In the genomic region with DNA sequence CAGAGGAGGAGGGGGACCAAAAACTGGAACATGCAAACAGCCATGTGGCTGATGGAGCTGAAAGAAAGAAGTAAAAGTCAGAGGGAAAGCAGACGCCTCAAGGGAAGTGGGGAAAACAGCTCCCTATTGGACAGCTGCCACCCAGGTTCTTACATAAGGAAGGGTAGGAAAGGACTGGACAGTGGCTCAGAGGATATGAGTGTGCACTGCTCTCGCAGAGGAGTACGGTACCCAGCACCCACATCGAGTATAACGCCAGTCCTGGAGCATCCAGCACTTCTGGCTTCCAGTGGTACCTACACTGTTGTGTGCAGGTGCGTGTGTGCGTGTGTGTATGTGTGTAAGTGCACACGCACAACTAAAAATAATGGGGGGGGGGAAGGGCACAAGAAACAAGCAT, we compare ENCODE assay signal across 24 mouse cellular contexts. TPM values are rescaled to one million over a fixed set of nuclear protein-coding genes. Genes with fewer than 3 reads are reported as not detected.
DNase-seq lines count a peak whose midpoint lies in the region; ATAC-seq and TF ChIP-seq lines count a peak whose summit lies in the region.
"Had no signal": no experiment of that assay in that cellular context is flagged by ENCODE, and none has a peak within 500 bp of the region (broad histone marks: within the 10 kb centered on the region; RNA-seq: fewer than 3 reads in every experiment).

No protein-coding gene starts in this region.

- H3K4me2 ChIP-seq in hindbrain, embryonic 11.5 days (replicated peaks; ENCODE audit: low read depth, low read length), result no peak overlapping the region
- H3K4me2 ChIP-seq in midbrain, postnatal 0 days (ENCODE audit: low read depth, low read length, poor library complexity, severe bottlenecking), result no peak overlapping the region
- no peak overlapping the region for H3K4me2 ChIP-seq in midbrain, embryonic 15.5 days
- H3K4me2 ChIP-seq: embryonic facial prominence, embryonic 13.5 days had no signal

- no peak overlapping the region for H3K4me3 ChIP-seq in hindbrain, embryonic 10.5 days
- no peak overlapping the region for H3K4me3 ChIP-seq in hindbrain, embryonic 11.5 days (ENCODE audit: low read depth, low read length)
- no peak overlapping the region for H3K4me3 ChIP-seq in midbrain, embryonic 10.5 days
- no peak overlapping the region for H3K4me3 ChIP-seq in midbrain, postnatal 0 days (ENCODE audit: low read depth, low read length)
- H3K4me3 ChIP-seq in midbrain, embryonic 15.5 days, result no peak overlapping the region
- H3K4me3 ChIP-seq: embryonic facial prominence, embryonic 13.5 days; myocyte had no signal

- TF ChIP-seq CTCF in midbrain, postnatal 0 days (IDR thresholded peaks at IDR 0.05), result no peak

- peaks cover 43% of the 10 kb centered on the region for H3K4me1 ChIP-seq in hindbrain, embryonic 10.5 days (replicated peaks)
- H3K4me1 ChIP-seq in hindbrain, embryonic 11.5 days (replicated peaks; ENCODE audit: control insufficient read depth, insufficient read depth, low read length), result peaks cover 12% of the 10 kb centered on the region
- H3K4me1 ChIP-seq in midbrain, embryonic 10.5 days, result peaks cover 36% of the 10 kb centered on the region
- H3K4me1 ChIP-seq in midbrain, postnatal 0 days (ENCODE audit: insufficient read depth, low read length), result no peaks in the 10 kb centered on the region
- H3K4me1 ChIP-seq in midbrain, embryonic 15.5 days, result peaks cover 22% of the 10 kb centered on the region

- no peak for ATAC-seq in hindbrain, embryonic 11.5 days (ENCODE audit: low FRiP score)
- ATAC-seq in midbrain, postnatal 0 days (ENCODE audit: low FRiP score), result no peak
- peak; percentile 64 for ATAC-seq in granulocyte monocyte progenitor cell, adult 5-6 weeks (replicated peaks; ENCODE audit: poor library complexity, severe bottlenecking)
- ATAC-seq in midbrain, embryonic 15.5 days (replicated peaks), result 0 out of 2 replicates have a peak, but pooled peaks have one; percentile 18
- ATAC-seq in CD4-positive, CD25-positive, alpha-beta regulatory T cell, adult 4 months, result no peak

- 80% methylated on average over 8 of the region's 8 CpGs for WGBS in hindbrain, embryonic 10.5 days
- 72% methylated on average over 8 of the region's 8 CpGs for WGBS in hindbrain, embryonic 11.5 days
- 75% methylated on average over 8 of the region's 8 CpGs for WGBS in midbrain, embryonic 10.5 days
- 72% methylated on average over 8 of the region's 8 CpGs for WGBS in midbrain, postnatal 0 days
- 74% methylated on average over 8 of the region's 8 CpGs for WGBS in midbrain, embryonic 15.5 days

- H3K9me3 ChIP-seq in hindbrain, embryonic 10.5 days, result no peaks in the 10 kb centered on the region
- H3K9me3 ChIP-seq in hindbrain, embryonic 11.5 days (ENCODE audit: control insufficient read depth, low read length), result no peaks in the 10 kb centered on the region
- no peaks in the 10 kb centered on the region for H3K9me3 ChIP-seq in midbrain, embryonic 10.5 days (replicated peaks)
- H3K9me3 ChIP-seq in midbrain, postnatal 0 days (ENCODE audit: low read length), result no peaks in the 10 kb centered on the region
- no peaks in the 10 kb centered on the region for H3K9me3 ChIP-seq in midbrain, embryonic 15.5 days
- H3K9me3 ChIP-seq: embryonic facial prominence, embryonic 13.5 days had no signal

- H3K36me3 ChIP-seq in hindbrain, embryonic 10.5 days, result no peaks in the 10 kb centered on the region
- H3K36me3 ChIP-seq in hindbrain, embryonic 11.5 days (ENCODE audit: control insufficient read depth, insufficient read depth, low read length), result no peaks in the 10 kb centered on the region
- H3K36me3 ChIP-seq in midbrain, embryonic 10.5 days, result no peaks in the 10 kb centered on the region
- H3K36me3 ChIP-seq in midbrain, postnatal 0 days (ENCODE audit: insufficient read depth, low read length), result no peaks in the 10 kb centered on the region
- no peaks in the 10 kb centered on the region for H3K36me3 ChIP-seq in midbrain, embryonic 15.5 days (replicated peaks)
- H3K36me3 ChIP-seq: embryonic facial prominence, embryonic 13.5 days had no signal

- no peak for DNase-seq in hindbrain, embryonic 10.5 days (ENCODE audit: low spot score)
- DNase-seq in hindbrain, embryonic 11.5 days (ENCODE audit: low spot score), result no peak
- no peak for DNase-seq in midbrain, embryonic 10.5 days (ENCODE audit: low spot score)
- no peak for DNase-seq in midbrain, postnatal 0 days (ENCODE audit: low spot score)
- DNase-seq: adrenal gland, adult 8-10 months; layer of hippocampus, adult 9-11 months had no signal

- H3K27me3 ChIP-seq in hindbrain, embryonic 10.5 days (ENCODE audit: insufficient read depth, poor library complexity, severe bottlenecking), result peaks cover 13% of the 10 kb centered on the region; the same call in 1 of the 2 replicates
- H3K27me3 ChIP-seq in hindbrain, embryonic 11.5 days (ENCODE audit: control insufficient read depth, insufficient read depth, low read length), result no peaks in the 10 kb centered on the region
- H3K27me3 ChIP-seq in midbrain, embryonic 10.5 days (ENCODE audit: low read depth, poor library complexity, severe bottlenecking), result peaks cover 9% of the 10 kb centered on the region
- no peaks in the 10 kb centered on the region for H3K27me3 ChIP-seq in midbrain, postnatal 0 days (ENCODE audit: insufficient read depth, low read length)
- no peaks in the 10 kb centered on the region for H3K27me3 ChIP-seq in midbrain, embryonic 15.5 days (replicated peaks)
- H3K27me3 ChIP-seq: Patski had no signal

- no peak overlapping the region for H3K9ac ChIP-seq in hindbrain, embryonic 11.5 days (ENCODE audit: low read depth, low read length)
- H3K9ac ChIP-seq in midbrain, postnatal 0 days (replicated peaks; ENCODE audit: low read length, poor library complexity, severe bottlenecking), result no peak overlapping the region
- H3K9ac ChIP-seq in midbrain, embryonic 15.5 days, result no peak overlapping the region
- H3K9ac ChIP-seq: liver, embryonic 14.5 days had no signal

- H3K27ac ChIP-seq in hindbrain, embryonic 10.5 days, result peak overlapping the region; percentile 92; the same call in 1 of the 2 replicates
- no peak overlapping the region for H3K27ac ChIP-seq in hindbrain, embryonic 11.5 days (ENCODE audit: low read depth, low read length)
- H3K27ac ChIP-seq in midbrain, embryonic 10.5 days (replicated peaks), result peak overlapping the region; percentile 85; the same call in 1 of the 2 replicates
- H3K27ac ChIP-seq in midbrain, postnatal 0 days (ENCODE audit: low read depth, low read length), result no peak overlapping the region
- H3K27ac ChIP-seq in midbrain, embryonic 15.5 days, result no peak overlapping the region
- H3K27ac ChIP-seq: embryonic facial prominence, embryonic 13.5 days; liver, embryonic 14.5 days had no signal

RNA-seq across cellular contexts. Expression of gene Nhlh1, which starts 11.0 kb away (rescaled TPM):
- 9.9 and 16.3 TPM in 2 replicates for polyA plus RNA-seq in hindbrain, embryonic 10.5 days (2016; fragmentation: Nextera tagmentation; extraction: Ambion mirVana)
- polyA plus RNA-seq in hindbrain, embryonic 11.5 days (2014; fragmentation: Nextera tagmentation; extraction: Ambion mirVana), result 20.5 and 22.3 TPM in 2 replicates
- 5.5 and 6.9 TPM in 2 replicates for polyA plus RNA-seq in midbrain, embryonic 10.5 days (2016; fragmentation: Nextera tagmentation; extraction: Ambion mirVana)
- 0.38 and 3.6 TPM in 2 replicates for total RNA-seq in midbrain, postnatal 0 days (2014; rRNA removed)
- 0.12 TPM in 1 of 2 replicates, not detected in the other for polyA plus RNA-seq in midbrain, postnatal 0 days (2015; fragmentation: Nextera tagmentation; extraction: Ambion mirVana)
- not detected in 2 replicates for total RNA-seq in granulocyte monocyte progenitor cell, adult 5-6 weeks (2014; fragmentation: Nextera tagmentation)
- not detected in 2 replicates for total RNA-seq in granulocyte monocyte progenitor cell, adult 5-6 weeks (2017)
- 2.0 and 2.5 TPM in 2 replicates for polyA plus RNA-seq in midbrain, embryonic 15.5 days (2015; fragmentation: Nextera tagmentation; extraction: Ambion mirVana)
- not detected for polyA plus RNA-seq in CD4-positive, CD25-positive, alpha-beta regulatory T cell, adult 4 months (2017; shearing (Covaris generic))
- total RNA-seq: adrenal gland, adult 8-10 months; gastrocnemius, postnatal 36 days; hematopoietic stem cell, adult 5-6 weeks; neutrophil, adult 5-6 weeks had no signal
- polyA plus RNA-seq: C2C12; heart, embryonic 16.5 days; inflammation-experienced regulatory T-cells, adult 6 months; kidney, embryonic 14.5 days; limb, embryonic 11.5 days; liver, embryonic 14.5 days; lung, postnatal 0 days; Patski; stomach, embryonic 16.5 days; urinary bladder, adult 2 months had no signal

RNA-seq across cellular contexts. Expression of gene Vangl2, which starts 18.2 kb away (rescaled TPM):
- 46.0 and 72.6 TPM in 2 replicates for polyA plus RNA-seq in hindbrain, embryonic 10.5 days (2016; fragmentation: Nextera tagmentation; extraction: Ambion mirVana)
- 60.3 and 61.6 TPM in 2 replicates for polyA plus RNA-seq in hindbrain, embryonic 11.5 days (2014; fragmentation: Nextera tagmentation; extraction: Ambion mirVana)
- 49.1 and 55.4 TPM in 2 replicates for polyA plus RNA-seq in midbrain, embryonic 10.5 days (2016; fragmentation: Nextera tagmentation; extraction: Ambion mirVana)
- 85.8 and 115 TPM in 2 replicates for total RNA-seq in midbrain, postnatal 0 days (2014; rRNA removed)
- 43.1 and 44.2 TPM in 2 replicates for polyA plus RNA-seq in midbrain, postnatal 0 days (2015; fragmentation: Nextera tagmentation; extraction: Ambion mirVana)
- 3.0 and 6.3 TPM in 2 replicates for total RNA-seq in granulocyte monocyte progenitor cell, adult 5-6 weeks (2014; fragmentation: Nextera tagmentation)
- total RNA-seq in granulocyte monocyte progenitor cell, adult 5-6 weeks (2017), result 1.5 and 2.5 TPM in 2 replicates
- 48.0 and 49.6 TPM in 2 replicates for polyA plus RNA-seq in midbrain, embryonic 15.5 days (2015; fragmentation: Nextera tagmentation; extraction: Ambion mirVana)
- 1 to 10 TPM in 1 of 2 experiments, under 1 TPM in 1; 0.67 to 1.2 TPM for polyA plus RNA-seq in CD4-positive, CD25-positive, alpha-beta regulatory T cell, adult 4 months (2017; shearing (Covaris generic))

RNA-seq across cellular contexts. Expression of gene Copa, which starts 35.9 kb away (rescaled TPM):
- 173 and 187 TPM in 2 replicates for polyA plus RNA-seq in hindbrain, embryonic 10.5 days (2016; fragmentation: Nextera tagmentation; extraction: Ambion mirVana)
- 154 and 191 TPM in 2 replicates for polyA plus RNA-seq in hindbrain, embryonic 11.5 days (2014; fragmentation: Nextera tagmentation; extraction: Ambion mirVana)
- 175 and 206 TPM in 2 replicates for polyA plus RNA-seq in midbrain, embryonic 10.5 days (2016; fragmentation: Nextera tagmentation; extraction: Ambion mirVana)
- 207 and 225 TPM in 2 replicates for total RNA-seq in midbrain, postnatal 0 days (2014; rRNA removed)
- polyA plus RNA-seq in midbrain, postnatal 0 days (2015; fragmentation: Nextera tagmentation; extraction: Ambion mirVana), result 149 and 155 TPM in 2 replicates
- total RNA-seq in granulocyte monocyte progenitor cell, adult 5-6 weeks (2014; fragmentation: Nextera tagmentation), result 183 and 188 TPM in 2 replicates
- total RNA-seq in granulocyte monocyte progenitor cell, adult 5-6 weeks (2017), result 175 and 184 TPM in 2 replicates
- 199 and 209 TPM in 2 replicates for polyA plus RNA-seq in midbrain, embryonic 15.5 days (2015; fragmentation: Nextera tagmentation; extraction: Ambion mirVana)
- polyA plus RNA-seq in CD4-positive, CD25-positive, alpha-beta regulatory T cell, adult 4 months (2017; shearing (Covaris generic)), result 100 to 1,000 TPM in 1 of 2 experiments, 10 to 100 TPM in 1; 97.8 to 161 TPM

RNA-seq across cellular contexts. Expression of gene Ncstn, which starts 36.2 kb away (rescaled TPM):
- polyA plus RNA-seq in hindbrain, embryonic 10.5 days (2016; fragmentation: Nextera tagmentation; extraction: Ambion mirVana), result 112 and 127 TPM in 2 replicates
- polyA plus RNA-seq in hindbrain, embryonic 11.5 days (2014; fragmentation: Nextera tagmentation; extraction: Ambion mirVana), result 120 and 121 TPM in 2 replicates
- polyA plus RNA-seq in midbrain, embryonic 10.5 days (2016; fragmentation: Nextera tagmentation; extraction: Ambion mirVana), result 106 and 129 TPM in 2 replicates
- total RNA-seq in midbrain, postnatal 0 days (2014; rRNA removed), result 70.3 and 78.7 TPM in 2 replicates
- 93.3 and 93.7 TPM in 2 replicates for polyA plus RNA-seq in midbrain, postnatal 0 days (2015; fragmentation: Nextera tagmentation; extraction: Ambion mirVana)
- 63.1 and 77.4 TPM in 2 replicates for total RNA-seq in granulocyte monocyte progenitor cell, adult 5-6 weeks (2014; fragmentation: Nextera tagmentation)
- total RNA-seq in granulocyte monocyte progenitor cell, adult 5-6 weeks (2017), result 29.3 and 38.9 TPM in 2 replicates
- 116 and 122 TPM in 2 replicates for polyA plus RNA-seq in midbrain, embryonic 15.5 days (2015; fragmentation: Nextera tagmentation; extraction: Ambion mirVana)
- polyA plus RNA-seq in CD4-positive, CD25-positive, alpha-beta regulatory T cell, adult 4 months (2017; shearing (Covaris generic)), result 100 to 1,000 TPM; 105 to 161 TPM

Comparison
In these comparisons a context has a peak if more than half of its experiments do, and no peak if none do; other contexts are left out.
1. H3K27ac ChIP-seq: peak in hindbrain, embryonic 10.5 days (single experiment) and midbrain, embryonic 10.5 days (single experiment); none in hindbrain, embryonic 11.5 days (single experiment), midbrain, postnatal 0 days (single experiment) and midbrain, embryonic 15.5 days (single experiment).
2. ATAC-seq: peak in granulocyte monocyte progenitor cell, adult 5-6 weeks (single experiment) and midbrain, embryonic 15.5 days (single experiment); none in hindbrain, embryonic 11.5 days (single experiment), midbrain, postnatal 0 days (single experiment) and CD4-positive, CD25-positive, alpha-beta regulatory T cell, adult 4 months (single experiment).
3. RNA of gene Vangl2, which starts 18.2 kb away (polyA plus RNA-seq): 46.0 to 72.6 TPM in hindbrain, embryonic 10.5 days, 60.3 to 61.6 TPM in hindbrain, embryonic 11.5 days, 48.0 to 49.6 TPM in midbrain, embryonic 15.5 days, 49.1 to 55.4 TPM in midbrain, embryonic 10.5 days and 43.1 to 44.2 TPM in midbrain, postnatal 0 days; 0.67 to 1.2 TPM in CD4-positive, CD25-positive, alpha-beta regulatory T cell, adult 4 months; every median in the first group is over 10 times any median in the second.